Mouse (Mus musculus) MEL (cell line): ENCODE data around the gene Adam19.

Source experiments
- CTCF ChIP-seq, 3 experiments: IDR thresholded peaks in 2 of 3; conservative IDR thresholded peaks in 1 of 3; 2 replicates each; pipeline ENCODE4 v1.5.1; 2011 to 2012; ENCODE audit warnings: low read length in 3 of 3, low read depth in 2 of 3, mild to moderate bottlenecking in 2 of 3, improper control_type of control experiment in 1 of 3, inconsistent platforms in 1 of 3, mixed read lengths in 1 of 3, moderate library complexity in 1 of 3; ENCODE audit not compliant: control insufficient read depth in 1 of 3, insufficient read depth in 1 of 3, poor library complexity in 1 of 3, severe bottlenecking in 1 of 3
- ELF1 ChIP-seq: IDR thresholded peaks from 2 replicates; pipeline ENCODE4 v1.6.1; 2014; ENCODE audit warnings: low read depth, mild to moderate bottlenecking, inconsistent platforms, low read length, improper control_type of control experiment, moderate library complexity
- MAFK ChIP-seq: IDR thresholded peaks from 2 replicates; pipeline ENCODE4 v1.6.1; 2011; ENCODE audit warnings: low read depth, mild to moderate bottlenecking, low read length, improper control_type of control experiment, borderline replicate concordance
- MAZ ChIP-seq: IDR thresholded peaks from 2 replicates; pipeline ENCODE4 v1.6.1; 2012; ENCODE audit warnings: low read depth, mild to moderate bottlenecking, inconsistent platforms, low read length, improper control_type of control experiment
- POLR2A ChIP-seq, 2 experiments: IDR thresholded peaks; 2 replicates each; pipeline ENCODE4 v1.6.1; 2011 to 2012; ENCODE audit warnings: low read length in 2 of 2, mild to moderate bottlenecking in 2 of 2, control low read depth in 1 of 2, improper control_type of control experiment in 1 of 2, low read depth in 1 of 2, moderate library complexity in 1 of 2; ENCODE audit not compliant: control insufficient read depth in 1 of 2, insufficient read depth in 1 of 2, poor library complexity in 1 of 2
- POLR2AphosphoS2 ChIP-seq: IDR thresholded peaks from 2 replicates; pipeline ENCODE4 v1.6.1; 2011; ENCODE audit warnings: low read length, improper control_type of control experiment
- RCOR1 ChIP-seq: IDR thresholded peaks from 2 replicates; pipeline ENCODE4 v1.6.1; 2012; ENCODE audit warnings: low read depth, mild to moderate bottlenecking, inconsistent platforms, low read length, improper control_type of control experiment
- TCF12 ChIP-seq: IDR thresholded peaks from 2 replicates; pipeline ENCODE4 v1.6.1; 2014; ENCODE audit warnings: low read depth, mild to moderate bottlenecking, inconsistent platforms, low read length, improper control_type of control experiment, moderate library complexity

GRCm38 (mm10) chr11:46119624-46120023, 63.8 kb downstream of the Adam19 start:
- TF ChIP-seq MAFK (no peak), POLR2AphosphoS2 (no peak), POLR2A (IDR thresholded peaks at IDR 0.05; ENCODE audit: control insufficient read depth in 1 of 2, insufficient read depth in 1 of 2, low read depth in 1 of 2, low read length in 2 of 2, poor library complexity in 1 of 2) (no peak), TCF12 (no peak), CTCF (IDR thresholded peaks at IDR 0.05 in 2 of 3, conservative IDR thresholded peaks at IDR 0.05 in 1 of 3; ENCODE audit: control insufficient read depth in 1 of 3, insufficient read depth in 1 of 3, low read depth in 2 of 3, low read length in 3 of 3, poor library complexity in 1 of 3, severe bottlenecking in 1 of 3) (no peak), RCOR1 (no peak), MAZ (no peak), ELF1 (no peak)
